Mouse (Mus musculus) lung, postnatal 25 days (tissue): ENCODE measurements around the gene Upk2.
A peak's percentile ranks its signal among the peaks of the same experiment; 100 is the strongest.

Experiments used
- DNase-seq: peaks from one replicate; pipeline ENCODE4 v3.0.0; 2022; ENCODE audit warnings: low spot score

Gene Upk2

GRCm38 (mm10) chr9:44488416-44488815 is 33.6 kb upstream of the Upk2 start:
- DNase-seq, result no peak

GRCm38 (mm10) chr9:44487441-44487840 is 32.7 kb upstream of the Upk2 start:
- peak; percentile 95 for DNase-seq

DNA sequence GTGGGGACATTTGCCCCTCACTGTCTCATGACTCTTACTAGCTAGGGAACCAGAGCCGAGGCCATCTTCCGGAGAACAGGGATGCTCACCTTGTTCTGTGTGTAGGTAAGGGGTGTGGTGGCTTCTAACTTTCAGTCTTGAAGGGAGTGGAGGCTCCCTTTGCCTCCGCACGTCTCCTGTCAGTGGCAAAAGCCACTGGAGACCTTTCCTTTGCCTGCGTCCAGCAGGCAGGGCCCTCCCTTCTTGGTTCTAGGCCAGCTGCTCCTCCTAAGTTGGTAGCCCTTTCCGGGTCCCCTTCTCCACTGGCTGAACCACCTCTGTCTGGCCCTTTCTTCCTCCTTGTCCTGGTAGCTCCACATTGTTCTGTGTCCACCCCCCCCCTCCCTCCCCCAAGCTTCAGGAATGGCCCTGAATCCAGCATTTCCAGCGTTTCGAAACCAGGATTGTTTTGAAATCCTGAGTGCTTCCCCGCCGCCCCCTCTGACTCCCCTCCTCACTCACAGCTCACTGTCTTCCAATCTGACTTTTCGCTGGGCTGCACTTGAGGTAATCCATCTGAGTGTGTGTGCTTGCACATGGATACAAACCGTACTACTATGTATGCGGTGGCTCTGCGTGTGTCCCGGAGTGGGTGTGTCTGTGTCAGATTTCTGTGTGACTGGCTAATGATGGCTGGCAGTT is 32.1 kb upstream of the Upk2 start:
- DNase-seq, result no peak

GRCm38 (mm10) chr9:44486335-44486734 is 31.6 kb upstream of the Upk2 start:
- DNase-seq, result no peak

DNA sequence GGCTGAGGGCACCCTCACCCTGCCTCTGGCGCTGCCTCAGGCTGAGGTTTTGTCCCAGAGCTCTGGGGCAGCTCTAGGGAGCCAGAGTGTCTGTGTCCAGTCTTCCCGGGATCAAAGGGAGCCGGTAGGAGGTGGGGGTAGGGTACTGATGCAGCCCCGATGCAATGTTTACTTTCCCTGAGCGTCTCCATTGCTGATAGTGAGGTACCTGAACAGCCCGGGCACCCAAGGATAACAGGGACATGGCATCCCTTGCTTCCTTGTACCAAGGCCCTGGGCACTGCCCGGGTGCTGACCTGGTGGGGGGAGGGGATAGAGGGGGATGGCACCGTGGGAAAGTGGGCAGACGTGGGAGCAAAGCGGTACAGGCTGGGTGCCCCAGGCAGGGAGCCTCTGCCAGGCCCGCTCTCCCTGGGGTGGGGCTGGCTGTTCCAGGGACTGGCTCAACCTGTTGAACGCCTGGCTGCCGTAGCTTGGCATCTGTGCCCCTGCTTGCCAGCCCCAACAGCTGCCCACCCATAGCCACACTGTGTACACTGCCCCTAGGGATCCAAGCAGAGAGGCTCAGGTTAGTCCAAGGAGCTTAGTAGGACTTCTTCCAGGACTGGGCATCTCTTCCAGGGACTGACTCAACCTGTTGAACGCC is 30.9 kb upstream of the Upk2 start:
- no peak for DNase-seq

- DNase-seq, result no peak
Measured at GRCm38 (mm10) chr9:44485105-44485515, 30.3 kb upstream of the Upk2 start.

DNA sequence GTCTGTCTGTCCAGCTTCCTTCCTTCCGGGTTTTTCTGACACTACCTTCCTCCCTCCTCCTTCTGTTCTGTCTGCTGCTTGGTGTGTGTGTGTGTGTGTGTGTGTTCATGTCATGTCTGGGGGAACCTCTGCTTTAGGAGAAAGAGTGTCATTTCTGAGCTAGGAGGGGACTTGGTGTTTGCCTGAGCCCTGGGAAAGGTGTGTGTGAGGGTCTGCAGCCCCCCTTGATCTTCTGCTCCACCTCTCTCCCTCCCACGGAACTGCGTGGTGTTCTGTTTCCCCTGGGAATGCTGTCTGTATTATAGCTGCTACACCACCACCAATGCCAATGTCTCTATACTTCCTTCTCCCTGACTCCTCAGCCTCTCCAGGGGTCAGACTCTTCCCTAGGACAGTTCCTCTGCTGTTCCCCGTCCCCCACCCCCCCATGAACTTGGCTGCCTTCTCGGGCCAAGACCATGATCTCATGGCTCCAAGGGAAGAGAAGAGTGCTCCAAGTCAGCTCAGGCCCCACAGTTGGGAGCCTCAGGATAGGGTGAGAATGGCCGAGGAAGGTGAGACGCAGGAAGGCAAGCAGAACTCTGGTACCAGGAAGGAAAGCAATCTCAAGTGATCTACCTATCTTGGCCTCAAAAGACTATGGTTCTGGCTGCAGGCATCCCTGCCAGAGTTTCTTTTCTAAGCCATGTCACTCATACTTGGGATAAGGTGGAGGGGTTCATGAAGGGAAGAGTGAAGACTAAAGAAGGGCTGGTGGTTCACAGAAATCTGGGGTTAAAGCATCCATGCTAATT is 29.7 kb upstream of the Upk2 start:
- no peak for DNase-seq

- peak; percentile 87 for DNase-seq
Measured at GRCm38 (mm10) chr9:44483510-44484044, 28.8 kb upstream of the Upk2 start.

DNA sequence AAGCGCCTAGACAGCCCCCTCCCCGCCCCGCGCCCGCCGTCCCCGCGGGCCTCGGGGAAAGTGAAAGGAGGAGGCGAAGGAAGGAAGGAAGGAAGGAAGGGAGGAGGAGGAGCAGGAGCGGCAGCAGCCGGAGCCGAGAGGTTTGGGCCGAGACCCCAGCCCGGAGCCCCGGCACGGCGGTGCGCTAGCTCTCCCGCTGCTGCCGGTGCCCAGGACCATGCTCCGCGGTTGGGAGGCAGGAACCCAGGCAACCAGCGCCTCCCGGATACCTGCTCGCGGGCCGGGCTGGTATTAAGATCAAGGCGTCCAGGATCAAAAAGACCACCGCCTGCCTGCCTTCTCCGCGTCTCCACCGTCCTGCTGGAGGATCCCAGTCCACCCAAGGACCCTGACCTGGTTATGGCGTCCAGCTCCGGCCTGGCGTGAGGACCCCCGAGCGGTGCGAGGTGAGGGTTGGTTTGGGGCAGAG is 28.3 kb upstream of the Upk2 start:
- DNase-seq, result no peak

- DNase-seq, result peak; percentile 96
Measured at GRCm38 (mm10) chr9:44482552-44482951, 27.8 kb upstream of the Upk2 start, which contains the start of gene Bcl9l. Bcl9l (plus strand) TSS chr9:44482825.

- no peak for DNase-seq
Measured at GRCm38 (mm10) chr9:44482112-44482511, 27.3 kb upstream of the Upk2 start.

DNA sequence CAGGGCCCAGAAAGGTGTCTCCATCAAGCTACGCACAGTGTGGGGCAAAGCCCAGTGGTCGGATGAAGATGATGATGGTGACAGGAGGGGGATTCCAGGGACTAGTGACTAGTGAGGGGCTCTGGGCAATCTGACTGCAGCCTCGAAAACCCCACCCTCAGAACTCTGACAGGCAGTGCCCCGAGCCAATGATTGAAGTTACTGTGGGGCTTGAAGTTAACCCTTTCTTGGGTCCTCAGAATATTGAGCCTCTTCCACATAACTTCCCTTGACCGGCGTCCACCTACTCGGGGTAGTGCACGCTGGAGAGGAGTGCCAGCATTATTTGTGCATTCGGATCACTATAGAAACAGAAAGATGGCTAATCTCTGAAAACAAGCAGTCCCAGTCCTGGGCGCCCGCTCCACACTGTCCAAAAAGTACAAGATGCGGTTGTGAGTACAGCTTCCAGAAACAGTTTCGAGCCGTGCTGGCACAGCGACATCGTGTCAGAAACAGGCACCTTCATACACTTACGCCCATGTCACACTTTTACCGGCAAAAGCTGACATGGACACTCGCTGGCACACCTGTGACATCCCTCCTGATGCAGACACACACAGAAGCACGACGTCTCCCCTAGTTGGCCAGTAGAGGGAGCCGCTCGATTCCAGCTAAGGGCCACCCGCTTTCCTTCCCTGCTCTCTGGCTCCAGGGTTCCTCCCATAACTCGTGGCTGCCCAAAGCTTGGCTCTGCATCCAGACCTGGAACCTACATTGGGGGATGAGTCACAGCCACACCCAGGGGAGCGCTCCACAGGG is 25.1 kb upstream of the Upk2 start:
- DNase-seq, result peak; percentile 93

DNA sequence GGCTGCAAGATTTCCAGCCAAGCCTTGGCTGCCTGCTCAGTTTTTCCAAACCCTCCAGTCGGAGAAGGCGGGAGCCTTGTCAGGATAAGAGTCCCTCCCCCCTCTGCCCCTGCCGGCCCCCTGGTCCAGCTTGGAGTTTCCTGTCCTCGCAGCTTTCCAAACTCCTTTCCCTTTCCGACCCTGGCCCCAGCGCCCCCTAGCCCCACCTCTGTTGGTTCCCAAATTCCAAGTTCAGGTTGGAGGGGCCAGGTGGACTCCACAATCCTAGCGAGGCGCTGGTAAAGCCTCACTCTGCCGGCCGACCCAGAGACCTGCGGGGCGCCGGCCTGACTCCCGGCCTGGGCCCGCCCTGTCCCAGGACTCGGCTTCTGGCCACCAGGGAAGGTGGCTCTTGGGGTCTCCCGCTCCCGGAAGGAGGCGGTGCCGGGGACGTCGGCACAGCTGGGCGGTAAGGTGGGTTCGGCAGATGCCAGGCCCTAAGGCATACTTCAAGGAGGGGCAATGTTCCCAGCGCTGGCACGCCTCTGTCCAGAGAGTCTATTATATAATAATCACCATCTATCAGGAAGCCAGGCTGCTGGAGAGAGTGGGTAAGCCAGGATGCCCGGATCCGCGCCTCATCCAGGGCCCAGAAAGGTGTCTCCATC is 24.3 kb upstream of the Upk2 start:
- DNase-seq, result peak; percentile 85

DNA sequence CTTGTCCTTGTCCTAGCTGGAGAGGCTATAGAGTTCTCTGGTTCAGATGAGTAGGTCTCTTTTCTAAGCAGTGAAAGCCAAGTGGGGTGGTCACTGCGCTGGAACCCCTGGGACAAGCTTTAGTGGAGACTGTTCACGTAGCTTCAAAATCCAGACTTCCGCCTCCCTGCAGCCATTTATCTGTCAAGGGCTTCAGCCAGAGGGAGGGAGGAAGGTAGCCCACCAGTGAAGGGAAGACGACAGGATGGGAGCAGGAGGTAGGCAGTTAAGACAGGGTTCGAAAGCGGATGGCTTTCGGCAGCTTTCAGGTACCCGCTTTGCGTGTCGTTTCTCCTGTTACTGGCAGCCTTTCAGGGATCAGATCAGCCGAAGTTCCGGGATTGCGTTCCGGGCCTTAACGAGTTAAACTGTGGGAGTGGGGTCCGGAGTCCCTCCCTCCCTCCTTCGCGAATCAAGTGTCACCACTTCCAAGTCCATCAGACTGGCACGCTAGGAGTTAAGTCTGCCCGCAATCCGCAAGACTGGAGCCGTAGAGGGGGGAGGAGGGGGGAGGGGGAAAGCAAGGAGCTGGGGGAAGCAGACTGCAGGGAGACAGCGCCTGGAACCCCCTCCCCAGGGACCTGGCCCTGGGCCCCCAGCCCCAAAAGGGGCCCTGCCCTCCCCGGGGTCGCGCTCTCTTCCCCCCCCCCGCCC is 23.6 kb upstream of the Upk2 start:
- DNase-seq, result peak; percentile 79

- DNase-seq, result peak; percentile 89
Measured at GRCm38 (mm10) chr9:44477339-44478228, 22.8 kb upstream of the Upk2 start.

DNA sequence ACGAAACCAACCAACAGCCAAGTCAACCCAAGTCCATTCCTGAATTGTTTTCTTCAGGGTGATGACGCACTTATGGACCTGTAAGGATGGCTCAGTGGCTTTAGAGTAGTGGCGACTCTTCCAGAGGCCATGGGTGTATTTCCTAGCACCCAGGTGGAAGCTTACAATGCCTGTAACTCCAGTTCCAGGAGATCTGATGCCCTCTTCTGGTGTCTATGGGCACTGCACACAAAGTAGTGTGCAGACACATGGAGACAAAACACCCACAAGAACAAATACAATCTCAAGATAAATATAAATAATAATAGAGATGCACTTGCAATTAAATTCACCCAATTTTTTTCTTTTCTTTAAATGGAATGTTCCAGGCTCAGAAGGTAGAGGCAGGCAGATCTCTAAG is 21.2 kb upstream of the Upk2 start:
- DNase-seq, result no peak

DNA sequence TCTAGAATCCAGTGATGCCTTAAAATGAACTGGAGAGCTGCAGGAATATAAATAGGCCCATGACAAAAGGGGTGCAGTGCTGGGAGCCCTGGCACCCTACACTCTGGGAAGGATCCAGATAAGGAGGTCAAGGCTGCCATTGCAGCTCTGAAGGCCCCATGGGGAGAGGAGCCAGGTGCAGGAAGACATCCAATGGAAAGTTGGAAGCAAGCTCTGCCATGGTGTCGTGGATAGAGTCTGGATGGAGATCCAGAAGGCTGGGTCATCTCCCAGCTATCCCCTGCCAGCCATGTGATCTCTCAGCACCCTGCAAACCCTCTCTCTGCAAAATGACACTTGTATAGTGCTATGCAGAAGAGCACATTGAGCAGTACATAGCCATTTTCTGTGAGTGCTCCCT is 19.6 kb upstream of the Upk2 start:
- no peak for DNase-seq

DNA sequence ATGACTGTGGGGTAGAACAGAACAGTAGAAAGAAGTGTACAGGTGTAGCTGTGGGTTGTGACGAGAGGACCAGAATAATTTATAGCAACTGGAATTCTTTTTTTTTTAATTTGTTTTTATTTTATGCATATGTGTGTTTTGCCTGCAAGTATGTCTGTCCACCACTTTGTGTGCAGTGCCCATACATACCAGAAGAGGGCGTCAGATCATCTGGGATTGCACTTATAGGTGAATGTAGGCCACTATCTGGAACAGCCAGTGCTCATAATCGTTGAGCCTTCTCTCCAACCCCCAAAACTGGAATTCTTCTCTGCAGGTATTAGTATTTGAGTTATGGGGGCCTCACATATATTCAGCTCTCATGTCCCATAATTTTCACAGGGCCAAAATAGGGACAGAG is 18.4 kb upstream of the Upk2 start:
- no peak for DNase-seq

GRCm38 (mm10) chr9:44468800-44469199 is 14.0 kb upstream of the Upk2 start:
- no peak for DNase-seq

DNA sequence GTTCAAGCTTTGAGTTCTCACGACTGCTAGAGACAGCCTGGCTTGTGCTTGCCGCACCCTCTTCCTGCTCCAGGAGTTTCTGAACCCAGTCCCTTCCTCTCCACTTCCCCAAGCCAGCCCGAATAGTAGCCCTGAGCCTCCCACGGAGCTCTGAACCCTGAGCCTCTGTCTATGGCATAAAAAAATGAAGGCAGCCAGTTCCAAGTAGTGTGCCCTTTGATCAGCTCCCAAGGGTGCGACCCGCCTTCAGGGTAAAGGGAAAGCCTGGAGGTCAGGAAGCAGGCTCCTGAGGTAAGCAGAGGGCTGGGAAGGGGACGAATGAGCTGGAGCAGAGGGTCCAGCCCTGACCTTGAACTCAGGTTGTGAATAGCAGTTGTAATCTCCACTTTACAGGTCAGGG is 13.4 kb upstream of the Upk2 start:
- DNase-seq, result no peak
